Mouse (Mus musculus): Measurements from ENCODE around the gene Acot7. TPM values are rescaled to one million over a fixed set of nuclear protein-coding genes. Genes with fewer than 3 reads are reported as not detected.
A peak's percentile ranks its signal among the peaks of the same experiment; 100 is the strongest.

Gene Acot7
- polyA plus RNA-seq, 1 experiment from 2014 or later = 71.7 TPM

DNA sequence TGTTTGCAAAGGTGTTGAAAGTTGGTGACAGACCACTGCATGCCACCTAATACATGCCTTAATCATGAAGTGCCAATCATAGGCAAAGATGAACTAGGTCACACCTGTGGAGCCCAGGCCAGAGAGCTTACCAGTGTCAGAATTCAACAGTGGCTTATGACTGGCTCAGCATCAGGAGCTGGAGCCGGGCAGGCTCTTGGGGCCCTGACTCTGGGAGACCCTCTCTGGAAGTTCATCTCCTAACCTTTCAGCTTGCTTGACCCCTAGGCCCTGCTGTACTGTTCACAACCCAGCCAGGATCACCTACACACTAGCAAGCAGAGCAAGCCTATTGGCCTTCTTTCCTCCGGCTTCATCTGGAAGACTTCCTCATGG, 41.1 kb upstream of the Acot7 start:
- Histone ChIP-seq H3K27me3 (peaks cover 40% of the 10 kb centered on the region), H3K27ac (no peak overlapping the region), H3K9me3 (replicated peaks) (no peaks in the 10 kb centered on the region), H3K4me2 (no peak overlapping the region), H3K36me3 (no peaks in the 10 kb centered on the region), H3K4me3 (replicated peaks) (no peak overlapping the region), H3K4me1 (peaks cover 42% of the 10 kb centered on the region), H3K9ac (no peak overlapping the region)
- WGBS = 91% methylated on average over 2 of the region's 2 CpGs
- no peak for ATAC-seq (replicated peaks; ENCODE audit: low FRiP score)

DNA sequence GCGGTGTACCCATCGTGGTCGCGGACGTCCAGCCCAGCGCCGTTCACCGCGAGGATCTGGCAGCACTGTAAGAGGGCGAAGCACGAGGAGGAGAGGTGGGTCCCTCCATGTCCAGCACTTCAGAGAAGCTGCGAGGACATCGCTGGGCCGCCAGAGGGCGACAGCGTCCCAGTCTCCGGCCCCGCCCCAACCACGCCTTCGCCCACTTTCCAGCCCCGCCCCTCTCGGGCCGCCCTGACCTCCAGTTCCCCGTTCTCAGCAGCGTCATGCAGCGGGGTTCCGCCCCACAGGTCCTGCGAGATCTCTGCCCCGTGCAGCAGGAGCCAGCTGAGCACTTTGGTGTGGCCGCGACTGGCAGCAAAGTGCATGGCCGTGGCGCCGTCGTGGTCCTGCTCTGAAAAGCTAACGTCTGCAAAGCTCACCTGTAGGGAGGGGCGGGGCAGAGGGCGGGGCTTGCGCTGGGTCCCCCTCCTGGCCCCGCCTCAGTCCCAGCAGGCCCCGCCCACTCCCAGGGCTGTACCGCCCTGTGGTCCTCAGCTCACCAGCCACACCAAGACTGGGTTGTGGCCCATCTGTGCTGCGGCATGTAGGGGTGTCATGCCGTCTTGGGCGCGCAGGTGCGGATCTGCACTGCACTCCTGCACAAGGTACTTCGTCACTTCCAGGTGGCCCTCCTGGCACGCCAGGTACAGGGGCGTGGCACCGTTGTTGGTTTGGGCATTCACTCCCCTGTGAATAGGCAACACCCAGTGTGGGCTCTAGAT, 39.3 kb upstream of the Acot7 start:
- H3K4me2 ChIP-seq = peak overlapping the region; percentile 91
- H3K27me3 ChIP-seq = peaks cover 25% of the 10 kb centered on the region
- peak overlapping the region; percentile 60 for H3K4me3 ChIP-seq (replicated peaks)
- 2% methylated on average over 51 of the region's 51 CpGs for WGBS
- no peak overlapping the region for H3K9ac ChIP-seq
- peaks cover 27% of the 10 kb centered on the region for H3K4me1 ChIP-seq
- peak; percentile 83 for ATAC-seq (replicated peaks; ENCODE audit: low FRiP score)
- H3K9me3 ChIP-seq (replicated peaks) = no peaks in the 10 kb centered on the region
- peak overlapping the region; percentile 68 for H3K27ac ChIP-seq
- H3K36me3 ChIP-seq = no peaks in the 10 kb centered on the region

DNA sequence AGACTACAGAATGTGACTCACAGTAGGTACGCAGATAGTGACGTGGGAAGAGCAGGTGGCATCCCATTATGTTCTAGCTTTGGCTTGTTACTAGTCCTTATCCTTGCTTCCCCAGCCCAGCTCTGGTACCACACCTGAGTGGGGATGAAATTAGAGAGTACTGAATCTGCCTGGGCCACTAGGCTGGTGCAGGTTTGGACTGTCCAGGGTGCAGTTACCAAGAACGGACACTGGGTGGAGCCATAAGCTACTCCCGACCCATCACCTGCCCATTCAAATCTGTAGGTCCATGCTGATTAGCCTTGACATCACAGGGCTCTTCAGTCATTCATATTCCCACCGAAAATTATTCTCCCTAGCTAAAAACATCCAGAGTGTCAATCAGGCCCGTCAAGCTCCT, 37.5 kb upstream of the Acot7 start:
- peaks cover 28% of the 10 kb centered on the region for H3K4me1 ChIP-seq

DNA sequence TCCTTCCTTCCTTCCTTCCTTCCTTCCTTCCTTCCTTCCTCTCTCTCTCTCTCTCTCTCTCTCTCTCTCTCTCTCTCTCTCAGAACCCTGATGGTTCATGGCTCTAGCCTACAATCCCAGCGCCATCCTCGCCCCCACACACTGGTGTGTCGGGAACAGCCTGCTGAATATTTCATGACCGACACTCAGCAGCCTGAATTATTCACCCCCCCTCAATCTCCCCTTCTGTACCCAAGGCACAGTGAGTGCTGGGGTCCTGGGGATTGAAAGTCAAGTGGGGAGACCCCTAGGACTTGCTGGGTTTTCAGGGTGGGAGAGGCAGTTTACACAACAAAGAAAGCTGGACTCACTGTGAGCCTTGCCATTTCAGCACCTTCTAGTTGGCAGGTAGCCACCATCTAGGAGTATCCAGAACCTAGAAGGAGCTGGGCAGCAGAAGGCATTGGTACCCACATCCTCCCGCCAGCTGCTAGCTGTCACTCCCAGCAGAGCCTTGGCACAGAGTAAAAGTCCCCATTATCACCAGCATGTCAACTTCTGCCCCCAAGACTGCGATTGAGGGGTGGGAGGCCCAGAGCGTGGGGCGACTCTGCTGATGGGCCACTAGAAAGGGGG, 36.3 kb upstream of the Acot7 start:
- WGBS = 76% methylated on average over 8 of the region's 8 CpGs
- Histone ChIP-seq H3K9ac (no peak overlapping the region), H3K4me1 (peaks cover 30% of the 10 kb centered on the region), H3K4me2 (no peak overlapping the region), H3K27ac (no peak overlapping the region), H3K27me3 (peaks cover 16% of the 10 kb centered on the region; the same call in 1 of the 2 replicates), H3K36me3 (no peaks in the 10 kb centered on the region), H3K9me3 (replicated peaks) (no peaks in the 10 kb centered on the region), H3K4me3 (replicated peaks) (no peak overlapping the region)
- no peak for ATAC-seq (replicated peaks; ENCODE audit: low FRiP score)

More for the DNA sequence above, 37.5 kb upstream of the Acot7 start:
- H3K9ac ChIP-seq = no peak overlapping the region
- no peak overlapping the region for H3K4me2 ChIP-seq
- no peak for ATAC-seq (replicated peaks; ENCODE audit: low FRiP score)
- WGBS = 29% methylated on average over 6 of the region's 6 CpGs
- H3K9me3 ChIP-seq (replicated peaks) = no peaks in the 10 kb centered on the region
- peaks cover 16% of the 10 kb centered on the region; the same call in 1 of the 2 replicates for H3K27me3 ChIP-seq
- no peak overlapping the region for H3K27ac ChIP-seq
- no peaks in the 10 kb centered on the region for H3K36me3 ChIP-seq
- H3K4me3 ChIP-seq (replicated peaks) = no peak overlapping the region

DNA sequence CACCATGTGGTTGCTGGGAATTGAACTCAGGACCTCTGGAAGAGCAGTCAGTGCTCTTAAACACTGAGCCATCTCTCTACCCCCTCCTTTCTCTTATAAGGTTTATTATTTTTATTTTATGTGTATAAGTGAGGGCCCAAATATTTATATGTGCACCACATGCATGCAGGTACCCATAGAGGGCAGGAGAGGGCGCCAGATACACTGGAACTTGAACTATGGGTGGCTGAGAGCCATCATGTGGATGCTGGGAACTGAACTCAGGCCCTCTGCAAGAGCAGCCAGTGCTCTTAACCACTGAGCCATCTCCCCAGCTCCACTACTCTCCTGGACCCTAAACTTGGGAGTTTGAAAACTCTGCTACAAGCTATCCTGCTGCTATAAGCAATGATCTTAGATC, 34.3 kb upstream of the Acot7 start:
- H3K36me3 ChIP-seq = no peaks in the 10 kb centered on the region
- 62% methylated on average over 1 of the region's 1 CpGs for whole genome bisulfite sequencing
- H3K9ac ChIP-seq = no peak overlapping the region
- no peaks in the 10 kb centered on the region for H3K9me3 ChIP-seq (replicated peaks)
- no peak overlapping the region for H3K4me3 ChIP-seq (replicated peaks)
- H3K27me3 ChIP-seq = peaks cover 13% of the 10 kb centered on the region; the same call in 1 of the 2 replicates
- peaks cover 33% of the 10 kb centered on the region for H3K4me1 ChIP-seq
- H3K4me2 ChIP-seq = no peak overlapping the region
- no peak for ATAC-seq (replicated peaks; ENCODE audit: low FRiP score)
- no peak overlapping the region for H3K27ac ChIP-seq

DNA sequence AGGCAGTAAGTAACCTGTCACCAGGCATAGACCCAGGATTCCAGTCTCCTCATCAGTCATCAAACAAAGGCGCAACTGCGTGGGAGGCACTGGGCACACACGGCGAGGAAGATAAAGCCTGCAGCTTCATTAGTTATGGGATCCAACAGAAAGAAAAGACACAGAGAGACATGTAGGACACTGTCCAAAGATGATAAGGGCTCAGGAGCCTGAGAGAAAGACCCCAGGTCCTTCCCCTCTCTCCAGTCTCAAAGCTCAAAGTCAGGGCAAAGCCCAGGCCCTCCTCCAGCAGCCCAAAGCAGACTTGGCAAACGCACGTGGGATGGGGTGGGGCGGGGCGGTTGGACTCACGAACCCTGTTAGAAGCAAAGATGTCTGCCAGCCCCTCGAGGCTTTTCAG, 32.5 kb upstream of the Acot7 start:
- no peaks in the 10 kb centered on the region for H3K9me3 ChIP-seq (replicated peaks)
- peaks cover 23% of the 10 kb centered on the region for H3K27me3 ChIP-seq
- peak; percentile 21 for ATAC-seq (replicated peaks; ENCODE audit: low FRiP score)
- peak overlapping the region; percentile 90 for H3K27ac ChIP-seq
- H3K4me3 ChIP-seq (replicated peaks) = no peak overlapping the region
- H3K4me2 ChIP-seq = no peak overlapping the region
- peaks cover 27% of the 10 kb centered on the region for H3K4me1 ChIP-seq
- 32% methylated on average over 10 of the region's 10 CpGs for WGBS
- H3K9ac ChIP-seq = no peak overlapping the region
- no peaks in the 10 kb centered on the region for H3K36me3 ChIP-seq

DNA sequence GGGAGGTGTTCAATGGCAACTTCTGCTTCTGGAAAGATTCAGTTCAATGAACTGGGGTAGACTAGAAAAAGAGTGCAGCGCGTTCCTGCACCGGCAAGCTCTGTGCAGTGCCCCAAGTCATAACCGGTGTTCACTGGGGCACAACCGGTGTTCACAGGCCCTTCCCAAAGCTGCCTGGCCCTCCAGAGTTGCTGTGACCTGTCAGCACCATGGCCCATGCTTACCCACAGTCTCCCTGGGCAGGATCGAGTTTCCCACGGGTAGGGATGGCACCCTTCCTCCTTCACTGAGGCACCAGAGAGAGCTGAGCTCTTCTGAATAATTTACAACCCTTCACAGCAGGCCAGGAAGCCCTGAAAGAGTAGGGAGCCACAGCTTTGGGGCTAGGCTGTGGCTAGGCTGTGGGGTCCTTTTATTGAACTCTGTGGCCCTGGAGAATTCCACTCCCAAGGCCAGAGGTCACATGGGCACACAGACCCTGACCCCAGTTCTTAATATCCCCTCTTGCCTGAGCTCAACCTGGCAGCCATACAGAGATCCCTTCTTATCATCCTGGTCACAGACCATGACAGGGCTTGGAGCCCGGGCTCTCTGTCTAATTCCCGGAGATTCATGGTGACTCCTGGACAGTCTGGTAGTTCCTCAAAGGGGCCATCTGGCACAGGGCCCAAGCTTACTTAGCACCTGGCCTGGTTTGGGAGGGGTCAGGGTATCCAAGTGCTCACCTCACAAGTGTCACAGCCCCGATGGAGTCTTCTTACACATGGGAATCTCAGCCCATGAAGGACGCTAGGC, 31.7 kb upstream of the Acot7 start:
- Histone ChIP-seq H3K36me3 (no peaks in the 10 kb centered on the region), H3K4me1 (peaks cover 27% of the 10 kb centered on the region), H3K4me3 (replicated peaks) (no peak overlapping the region), H3K4me2 (no peak overlapping the region), H3K9ac (no peak overlapping the region), H3K9me3 (replicated peaks) (no peaks in the 10 kb centered on the region), H3K27ac (peak overlapping the region; percentile 90), H3K27me3 (peaks cover 24% of the 10 kb centered on the region)
- ATAC-seq (replicated peaks; ENCODE audit: low FRiP score) = peak; percentile 91
- WGBS = 29% methylated on average over 11 of the region's 11 CpGs

DNA sequence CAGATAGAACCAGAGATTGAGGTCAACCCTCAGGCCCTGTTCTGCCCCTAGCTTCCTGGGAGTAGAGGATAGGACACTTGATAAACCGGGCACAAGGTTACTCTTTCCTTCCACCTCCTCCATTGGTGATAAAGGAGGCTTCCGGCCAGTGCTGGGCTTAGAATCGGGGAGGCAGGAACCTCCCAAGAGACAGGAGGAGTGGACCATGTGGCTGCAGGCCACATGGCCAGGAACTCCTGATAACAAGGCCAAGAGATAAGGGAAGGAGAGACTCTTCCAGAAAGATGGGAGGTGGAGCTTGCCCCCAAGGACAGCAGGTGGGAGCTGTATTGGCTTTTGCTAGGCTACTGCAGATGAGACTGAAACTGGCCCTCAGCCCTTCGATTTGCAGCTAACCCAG, 27.4 kb upstream of the Acot7 start:
- no peak for ATAC-seq (replicated peaks; ENCODE audit: low FRiP score)
- H3K27me3 ChIP-seq = peaks cover 61% of the 10 kb centered on the region
- no peak overlapping the region for H3K27ac ChIP-seq
- no peak overlapping the region for H3K4me2 ChIP-seq
- H3K4me1 ChIP-seq = peaks cover 53% of the 10 kb centered on the region
- no peak overlapping the region for H3K9ac ChIP-seq
- H3K9me3 ChIP-seq (replicated peaks) = no peaks in the 10 kb centered on the region
- H3K4me3 ChIP-seq (replicated peaks) = no peak overlapping the region
- 75% methylated on average over 4 of the region's 4 CpGs for WGBS
- no peaks in the 10 kb centered on the region for H3K36me3 ChIP-seq

DNA sequence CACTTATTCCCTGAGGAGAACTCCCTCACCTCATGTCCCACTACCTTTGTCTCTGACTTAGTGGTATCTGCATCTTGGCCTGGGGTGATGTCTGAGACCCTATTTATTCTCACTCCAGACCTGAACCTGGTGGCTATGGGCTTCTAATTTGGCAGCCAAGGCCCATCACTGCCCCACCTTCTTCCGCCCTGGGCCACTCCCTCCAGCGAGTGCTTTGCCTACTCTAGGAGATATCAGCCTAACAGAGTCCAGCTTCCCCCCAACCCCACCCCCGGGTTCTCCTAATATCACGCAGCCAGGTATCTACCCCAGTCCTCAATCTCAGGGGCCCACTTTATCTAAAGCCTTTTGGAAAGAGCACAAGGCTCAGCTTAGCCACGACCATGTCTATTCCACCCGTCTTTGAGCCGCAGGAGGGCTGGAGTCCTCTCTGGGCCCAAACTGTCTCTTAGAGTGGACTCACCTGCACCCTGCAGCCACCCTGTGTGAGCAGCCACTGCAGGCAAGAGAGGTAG, 26.4 kb upstream of the Acot7 start:
- no peak overlapping the region for H3K27ac ChIP-seq
- peak overlapping the region; percentile 53 for H3K4me3 ChIP-seq (replicated peaks)
- H3K9me3 ChIP-seq (replicated peaks) = no peaks in the 10 kb centered on the region
- H3K36me3 ChIP-seq = no peaks in the 10 kb centered on the region
- 25% methylated on average over 7 of the region's 7 CpGs for WGBS
- H3K4me1 ChIP-seq = peaks cover 44% of the 10 kb centered on the region
- peak overlapping the region; percentile 89 for H3K4me2 ChIP-seq
- no peak for ATAC-seq (replicated peaks; ENCODE audit: low FRiP score)
- H3K9ac ChIP-seq = peak overlapping the region; percentile 57
- peaks cover 66% of the 10 kb centered on the region for H3K27me3 ChIP-seq

DNA sequence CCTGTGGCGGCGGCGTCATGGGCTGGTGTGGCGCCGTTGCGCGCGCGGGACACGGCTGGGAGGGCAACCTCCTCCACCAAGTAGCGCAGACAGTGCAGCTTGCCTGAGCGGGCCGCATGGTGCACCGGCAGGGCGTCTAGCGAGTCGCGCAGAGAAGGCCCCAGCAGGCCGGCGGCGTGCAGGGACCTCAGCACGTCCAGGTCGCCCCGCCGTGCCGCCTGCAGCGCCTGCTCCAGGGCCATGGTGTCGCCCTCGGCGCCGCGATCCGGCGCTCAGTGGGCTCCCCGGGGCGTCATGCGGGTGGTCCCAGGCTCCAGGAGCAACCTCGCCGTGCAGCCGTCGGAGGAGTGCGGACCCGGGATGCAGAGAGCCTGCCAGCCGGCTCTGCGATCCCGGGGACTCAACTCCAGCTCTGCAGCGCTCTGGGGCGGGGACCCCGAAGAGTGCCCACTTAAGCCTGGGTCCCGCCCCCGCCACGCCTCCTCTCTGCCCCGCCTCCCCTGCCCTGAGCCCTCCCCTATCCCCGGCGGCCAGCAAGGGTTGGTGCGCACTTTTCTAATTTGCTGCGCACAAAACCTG, 25.9 kb upstream of the Acot7 start, which contains the start of gene Espn:
TSS of gene Espn (minus strand) at position 406 of the 579 bp plus-strand sequence.
- H3K9me3 ChIP-seq (replicated peaks) = no peaks in the 10 kb centered on the region
- peak within 1 kb of the TSS; percentile 89 for H3K4me2 ChIP-seq
- under 1% methylated on average over 56 of the region's 57 CpGs for WGBS
- no peak within 1 kb of the TSS for H3K27ac ChIP-seq
- peak; percentile 86 for ATAC-seq (replicated peaks; ENCODE audit: low FRiP score)
- H3K9ac ChIP-seq = peak within 1 kb of the TSS; percentile 57
- no peaks in the 10 kb centered on the region for H3K36me3 ChIP-seq
- H3K4me1 ChIP-seq = peaks cover 38% of the 10 kb centered on the region
- H3K4me3 ChIP-seq (replicated peaks) = peak within 1 kb of the TSS; percentile 53
- H3K27me3 ChIP-seq = peaks cover 70% of the 10 kb centered on the region

DNA sequence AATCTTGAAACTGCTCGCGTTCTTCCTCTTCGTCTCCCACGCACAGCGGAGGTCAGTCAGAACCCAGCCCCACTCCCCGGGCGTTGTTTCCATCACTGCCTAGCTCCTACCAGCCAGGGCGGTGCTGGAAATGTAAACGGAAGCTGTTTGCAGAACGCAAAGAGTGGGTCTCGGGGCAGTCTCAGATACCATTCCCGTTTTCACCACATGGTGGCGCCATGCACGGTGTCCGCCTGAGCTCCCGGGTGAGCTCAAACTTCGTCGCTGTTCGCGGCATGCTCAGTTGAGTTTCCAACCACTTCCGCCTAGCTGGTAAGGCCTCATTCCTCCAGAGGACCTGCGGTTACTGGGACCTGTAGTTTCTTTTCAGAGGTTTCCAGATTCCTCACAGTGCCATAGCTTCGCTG, 24.2 kb upstream of the Acot7 start:
- no peaks in the 10 kb centered on the region for H3K36me3 ChIP-seq
- H3K4me1 ChIP-seq = peaks cover 41% of the 10 kb centered on the region
- peak overlapping the region; percentile 18 for H3K4me3 ChIP-seq (replicated peaks)
- H3K4me2 ChIP-seq = peak overlapping the region; percentile 56
- peaks cover 85% of the 10 kb centered on the region for H3K27me3 ChIP-seq
- peak; percentile 38; the same call in 1 of the 2 replicates for ATAC-seq (replicated peaks; ENCODE audit: low FRiP score)
- no peaks in the 10 kb centered on the region for H3K9me3 ChIP-seq (replicated peaks)
- whole genome bisulfite sequencing = 2% methylated on average over 23 of the region's 23 CpGs
- H3K9ac ChIP-seq = no peak overlapping the region
- H3K27ac ChIP-seq = no peak overlapping the region
